Mouse (Mus musculus) liver, adult 2 months (tissue): ENCODE measurements at regions not wholly inside any gene's neighbourhood (a gene's known extent, or its start where the extent isn't known, plus 50 kb on each side); places are given as distances from the start of the nearest gene placed in this dataset.

Source experiments
- CTCF ChIP-seq: fragments of 200-500 bp; IDR thresholded peaks from 2 replicates; pipeline ENCODE4 v1.5.1; 2011; ENCODE audit warnings: low read depth, low read length, control low read depth
- POLR2A ChIP-seq: fragments of 200-500 bp; IDR thresholded peaks from 2 replicates; pipeline ENCODE4 v1.6.1; 2011; ENCODE audit warnings: low read length, control low read depth; ENCODE audit not compliant: insufficient read depth; ENCODE audit errors: extremely low read depth

- TF ChIP-seq POLR2A (no peak), CTCF (no peak)
Measured at GRCm38 (mm10) chr8:26706768-26707156, 270.4 kb upstream of the Zfp703 start.
